Mouse (Mus musculus): ENCODE measurements around the gene Zfp280d.

GRCm38 (mm10) chr9:72403421-72403820 is 128.8 kb downstream of the Zfp280d start:
- TF ChIP-seq TCF12 (IDR thresholded peaks at IDR 0.05; ENCODE audit: insufficient read depth, poor library complexity, severe bottlenecking), result no peak
- no peak for TF ChIP-seq USF1 (IDR thresholded peaks at IDR 0.05; ENCODE audit: low read depth)

Measured in myocyte (in vitro differentiated cells).